Mouse (Mus musculus) lung, postnatal 0 days (tissue): ENCODE measurements at regions not wholly inside any gene's neighbourhood (a gene's known extent, or its start where the extent isn't known, plus 50 kb on each side); places are given as distances from the start of the nearest gene placed in this dataset.

ENCODE experiments used
- ATAC-seq: fragments of 200-750 bp; cut with Nextera tagmentation; 2 replicates; pipeline ENCODE4 v1.8.0; 2017; ENCODE audit warnings: moderate library complexity
- DNase-seq: peaks from one replicate; pipeline ENCODE4 v3.0.0-alpha.2; 2016; ENCODE audit warnings: low spot score
- H3K27ac ChIP-seq: fragments of 300-500 bp; sonication (generic); 2 replicates; pipeline ENCODE4 v1.5.1; 2014; ENCODE audit warnings: antibody characterized with exemption, mild to moderate bottlenecking, low read length, mixed read lengths
- H3K27me3 ChIP-seq: fragments of 300-500 bp; sonication (generic); replicated peaks from 2 replicates; pipeline ENCODE4 v1.6.1; 2014; ENCODE audit warnings: low read length, mixed read lengths; ENCODE audit not compliant: insufficient read depth
- H3K36me3 ChIP-seq: fragments of 300-500 bp; sonication (generic); 2 replicates; pipeline ENCODE4 v1.6.1; 2014; ENCODE audit warnings: low read length, mixed read lengths; ENCODE audit not compliant: insufficient read depth
- H3K4me1 ChIP-seq: fragments of 300-500 bp; sonication (generic); 2 replicates; pipeline ENCODE4 v1.6.1; 2014; ENCODE audit warnings: antibody characterized with exemption, low read depth, low read length, mixed read lengths; ENCODE audit not compliant: insufficient read depth
- H3K4me2 ChIP-seq: fragments of 300-500 bp; sonication (generic); replicated peaks from 2 replicates; pipeline ENCODE4 v1.6.1; 2014; ENCODE audit warnings: low read depth, mild to moderate bottlenecking, low read length, moderate library complexity, mixed read lengths
- H3K4me3 ChIP-seq: fragments of 300-500 bp; sonication (generic); 2 replicates; pipeline ENCODE4 v1.5.1; 2014; ENCODE audit warnings: low read depth, low read length
- H3K9ac ChIP-seq: fragments of 300-500 bp; sonication (generic); replicated peaks from 2 replicates; pipeline ENCODE4 v1.6.1; 2014; ENCODE audit warnings: low read depth, mild to moderate bottlenecking
- H3K9me3 ChIP-seq: fragments of 300-500 bp; sonication (generic); 2 replicates; pipeline ENCODE4 v1.6.1; 2016; ENCODE audit warnings: low read length, mixed read lengths
- CTCF ChIP-seq: IDR thresholded peaks from 2 replicates; pipeline ENCODE4 v1.5.1; 2016; ENCODE audit warnings: antibody characterized with exemption, mild to moderate bottlenecking
- EP300 ChIP-seq: IDR thresholded peaks from 2 replicates; pipeline ENCODE4 v1.6.1; 2016; ENCODE audit warnings: antibody characterized with exemption, mild to moderate bottlenecking, control low read depth
- WGBS: fragments of 180-500 bp; shearing (Covaris S2); extraction: QIAGEN DNeasy Blood & Tissue Kit; methylation state at CpG from one replicate; pipeline ENCODE4 v1.1.7; 2014; 5-methylcytosine and 5-hydroxymethylcytosine counted together

- DNase-seq (no peak), ATAC-seq (peak; percentile 25; the same call in 1 of the 2 replicates)
- Histone ChIP-seq H3K4me1 (no peaks in the 10 kb centered on the region), H3K4me3 (no peak overlapping the region), H3K4me2 (no peak overlapping the region), H3K27ac (no peak overlapping the region), H3K36me3 (no peaks in the 10 kb centered on the region), H3K9me3 (no peaks in the 10 kb centered on the region), H3K27me3 (no peaks in the 10 kb centered on the region), H3K9ac (no peak overlapping the region)
- WGBS: 56% methylated on average over 7 of the region's 7 CpGs
- TF ChIP-seq EP300: no peak
- no peak for TF ChIP-seq CTCF
These were observed 81.3 kb upstream of the Kcnk2 start for GRCm38 (mm10) chr1:189483331-189483730.

GRCm38 (mm10) chr1:189478051-189478450, 76.0 kb upstream of the Kcnk2 start:
- H3K9ac ChIP-seq: no peak overlapping the region
- H3K27ac ChIP-seq: no peak overlapping the region
- H3K4me2 ChIP-seq: no peak overlapping the region
- H3K4me1 ChIP-seq: no peaks in the 10 kb centered on the region
- ATAC-seq (no peak), DNase-seq (no peak)
- no peaks in the 10 kb centered on the region for H3K36me3 ChIP-seq
- no peaks in the 10 kb centered on the region for H3K27me3 ChIP-seq
- H3K9me3 ChIP-seq: no peaks in the 10 kb centered on the region
- H3K4me3 ChIP-seq: no peak overlapping the region
- 40% methylated on average over 6 of the region's 6 CpGs for WGBS
- TF ChIP-seq CTCF (no peak), EP300 (no peak)

DNA sequence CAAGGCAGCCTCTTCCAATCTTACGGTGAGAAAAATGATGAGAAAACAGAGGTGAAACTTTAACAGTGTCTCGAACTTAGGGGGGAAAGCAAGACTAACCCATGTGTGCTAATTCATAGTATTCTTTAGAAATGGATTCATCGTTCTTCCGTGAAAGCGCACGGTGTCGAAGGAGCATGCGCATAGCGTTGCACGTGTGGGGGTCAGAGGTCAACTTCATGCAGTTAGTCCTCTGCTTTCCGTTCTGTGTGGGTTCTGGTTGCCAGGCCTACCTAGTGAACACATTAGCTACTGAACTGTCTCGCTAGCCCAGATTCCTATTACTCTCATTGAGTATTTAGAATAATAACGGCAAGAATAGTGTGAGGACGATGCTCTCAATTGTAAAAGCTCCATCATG, 74.7 kb upstream of the Kcnk2 start:
- Histone ChIP-seq H3K27me3 (no peaks in the 10 kb centered on the region), H3K4me3 (no peak overlapping the region), H3K27ac (no peak overlapping the region), H3K9me3 (no peaks in the 10 kb centered on the region), H3K36me3 (no peaks in the 10 kb centered on the region), H3K4me2 (no peak overlapping the region), H3K9ac (no peak overlapping the region), H3K4me1 (no peaks in the 10 kb centered on the region)
- DNase-seq (no peak), ATAC-seq (no peak)
- no peak for TF ChIP-seq EP300
- TF ChIP-seq CTCF: no peak
- WGBS: 90% methylated on average over 14 of the region's 14 CpGs

DNA sequence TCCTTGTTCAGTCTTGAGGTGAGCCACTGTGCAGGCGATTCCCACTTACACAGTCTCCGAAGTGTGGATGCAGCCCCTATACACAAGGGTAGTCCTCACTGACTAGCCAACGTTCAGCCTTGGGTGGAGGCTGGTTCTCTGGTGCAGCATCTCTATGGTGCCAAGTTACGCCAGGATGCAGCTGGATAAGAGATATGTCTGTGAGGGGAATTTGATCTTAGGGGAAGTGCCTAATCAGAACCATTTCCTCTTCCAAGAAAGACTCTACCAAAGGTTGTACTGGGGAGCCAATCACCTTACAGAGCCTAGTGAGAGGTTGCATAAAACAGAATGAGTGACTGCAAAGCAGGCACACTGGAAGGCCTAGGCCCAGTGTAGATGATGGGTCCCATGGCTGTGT, 71.0 kb upstream of the Kcnk2 start:
- no peak overlapping the region for H3K9ac ChIP-seq
- H3K27me3 ChIP-seq: no peaks in the 10 kb centered on the region
- H3K36me3 ChIP-seq: no peaks in the 10 kb centered on the region
- H3K27ac ChIP-seq: no peak overlapping the region
- ATAC-seq (no peak), DNase-seq (no peak)
- WGBS: 75% methylated on average over 4 of the region's 4 CpGs
- H3K4me1 ChIP-seq: no peaks in the 10 kb centered on the region
- TF ChIP-seq EP300 (no peak), CTCF (no peak)
- H3K4me3 ChIP-seq: no peak overlapping the region
- H3K9me3 ChIP-seq: no peaks in the 10 kb centered on the region
- no peak overlapping the region for H3K4me2 ChIP-seq

- Histone ChIP-seq H3K9me3 (no peaks in the 10 kb centered on the region), H3K4me3 (no peak overlapping the region), H3K27ac (no peak overlapping the region), H3K36me3 (no peaks in the 10 kb centered on the region), H3K9ac (no peak overlapping the region), H3K4me2 (no peak overlapping the region), H3K27me3 (no peaks in the 10 kb centered on the region), H3K4me1 (no peaks in the 10 kb centered on the region)
- no peak for TF ChIP-seq EP300
- TF ChIP-seq CTCF: no peak
- DNase-seq (no peak), ATAC-seq (no peak)
- WGBS: 81% methylated on average over 3 of the region's 3 CpGs
These were observed 56.3 kb upstream of the Kcnk2 start for GRCm38 (mm10) chr1:189458421-189458820.
